Mouse (Mus musculus) heart, embryonic 16.5 days (tissue): ENCODE data around the gene Klk8. TPM values are rescaled to one million over a fixed set of nuclear protein-coding genes. Genes with fewer than 3 reads are reported as not detected.

ENCODE experiments used
- ATAC-seq: fragments of 200-750 bp; cut with Nextera tagmentation; replicated peaks from 2 replicates; pipeline ENCODE4 v1.8.0; 2017; ENCODE audit warnings: moderate number of reproducible peaks; ENCODE audit not compliant: insufficient read depth, low FRiP score; ENCODE audit errors: extremely low read depth
- H3K27ac ChIP-seq: fragments of 300-500 bp; sonication (generic); 2 replicates; pipeline ENCODE4 v1.5.1; 2014; ENCODE audit warnings: mild to moderate bottlenecking, low read length, control low read depth, moderate library complexity
- H3K27me3 ChIP-seq: fragments of 300-500 bp; sonication (generic); 2 replicates; pipeline ENCODE4 v1.6.1; 2014; ENCODE audit warnings: low read length, mixed read lengths; ENCODE audit not compliant: control insufficient read depth, insufficient read depth
- H3K36me3 ChIP-seq: fragments of 300-500 bp; sonication (generic); 2 replicates; pipeline ENCODE4 v1.6.1; 2014; ENCODE audit not compliant: control insufficient read depth, insufficient read depth
- H3K4me1 ChIP-seq: fragments of 300-500 bp; sonication (generic); 2 replicates; pipeline ENCODE4 v1.6.1; 2014; ENCODE audit warnings: low read length, mixed read lengths; ENCODE audit not compliant: control insufficient read depth, insufficient read depth
- H3K4me2 ChIP-seq: fragments of 300-500 bp; sonication (generic); 2 replicates; pipeline ENCODE4 v1.6.1; 2014; ENCODE audit warnings: low read depth, mild to moderate bottlenecking, control low read depth, low read length
- H3K4me3 ChIP-seq: fragments of 300-500 bp; sonication (generic); 2 replicates; pipeline ENCODE4 v1.5.1; 2014; ENCODE audit warnings: mild to moderate bottlenecking, control low read depth, low read length
- H3K9ac ChIP-seq: fragments of 300-500 bp; sonication (generic); 2 replicates; pipeline ENCODE4 v1.6.1; 2014; ENCODE audit warnings: low read length, control low read depth
- H3K9me3 ChIP-seq: fragments of 300-500 bp; sonication (generic); replicated peaks from 2 replicates; pipeline ENCODE4 v1.6.1; 2016; ENCODE audit warnings: low read length; ENCODE audit not compliant: control insufficient read depth
- WGBS: fragments of 180-500 bp; shearing (Covaris S2); extraction: QIAGEN DNeasy Blood & Tissue Kit; methylation state at CpG from one replicate; pipeline ENCODE4 v1.1.7; 2014; 5-methylcytosine and 5-hydroxymethylcytosine counted together
- polyA plus RNA-seq: library from polyadenylated mRNA; unstranded; fragments of >200 nt; fragmentation: Nextera tagmentation; extraction: Ambion mirVana; gene quantifications from 2 replicates; pipeline ENCODE4 v1.2.1, GENCODE M21; 2015

The Klk8 gene
- polyA plus RNA-seq, 1 experiment from 2014 or later, result 22.1 TPM

DNA sequence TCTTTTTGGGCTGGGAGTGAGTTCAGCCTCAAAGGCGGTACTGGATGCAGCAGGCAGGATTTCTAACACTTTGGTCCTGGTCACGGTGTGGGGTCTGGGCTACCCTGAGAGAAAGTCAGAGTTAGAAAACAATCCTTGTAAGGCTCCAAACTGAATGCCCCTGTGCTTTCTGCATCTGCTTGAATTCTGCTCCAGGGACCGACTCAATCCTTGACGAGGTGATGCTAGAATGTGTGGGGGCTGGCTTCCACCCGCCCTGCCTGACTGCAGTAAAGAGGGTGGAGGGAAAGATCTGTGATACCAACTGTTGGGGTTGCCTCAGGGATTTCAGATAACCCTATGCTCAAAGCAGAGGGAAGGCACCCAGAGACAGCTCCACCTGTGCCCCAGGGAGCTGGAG lies 13.6 kb downstream of the Klk8 start, which contains the start of gene Klk7:
TSS of gene Klk7 (plus strand) at position 301 of the 400 bp plus-strand sequence.
- Histone ChIP-seq H3K4me2 (no peak within 1 kb of the TSS), H3K9me3 (no peaks in the 10 kb centered on the region), H3K27ac (no peak within 1 kb of the TSS), H3K36me3 (no peaks in the 10 kb centered on the region), H3K4me3 (no peak within 1 kb of the TSS), H3K9ac (no peak within 1 kb of the TSS), H3K4me1 (no peaks in the 10 kb centered on the region), H3K27me3 (no peaks in the 10 kb centered on the region)
- ATAC-seq, result no peak
- WGBS, result 38% methylated on average over 5 of the region's 5 CpGs

DNA sequence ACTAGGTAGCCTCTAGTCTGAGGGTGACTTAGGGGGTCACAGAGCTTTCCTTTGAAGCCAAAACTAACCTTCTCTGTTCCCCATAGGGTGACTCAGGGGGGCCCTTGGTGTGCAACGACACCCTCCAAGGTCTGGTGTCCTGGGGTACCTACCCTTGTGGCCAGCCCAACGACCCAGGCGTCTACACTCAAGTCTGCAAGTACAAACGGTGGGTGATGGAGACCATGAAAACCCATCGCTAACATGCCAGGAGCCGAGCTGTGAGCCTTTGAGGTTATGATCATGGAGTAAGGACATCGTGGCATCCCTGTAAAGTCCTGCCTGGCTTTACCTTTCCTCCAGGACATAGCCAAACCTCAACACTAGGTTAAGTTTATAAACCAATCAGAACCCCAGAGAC lies 17.8 kb downstream of the Klk8 start:
- Histone ChIP-seq H3K4me1 (no peaks in the 10 kb centered on the region), H3K27ac (no peak overlapping the region), H3K9ac (no peak overlapping the region), H3K36me3 (no peaks in the 10 kb centered on the region), H3K9me3 (no peaks in the 10 kb centered on the region), H3K27me3 (no peaks in the 10 kb centered on the region), H3K4me2 (no peak overlapping the region), H3K4me3 (no peak overlapping the region)
- no peak for ATAC-seq
- WGBS, result 80% methylated on average over 7 of the region's 7 CpGs

DNA sequence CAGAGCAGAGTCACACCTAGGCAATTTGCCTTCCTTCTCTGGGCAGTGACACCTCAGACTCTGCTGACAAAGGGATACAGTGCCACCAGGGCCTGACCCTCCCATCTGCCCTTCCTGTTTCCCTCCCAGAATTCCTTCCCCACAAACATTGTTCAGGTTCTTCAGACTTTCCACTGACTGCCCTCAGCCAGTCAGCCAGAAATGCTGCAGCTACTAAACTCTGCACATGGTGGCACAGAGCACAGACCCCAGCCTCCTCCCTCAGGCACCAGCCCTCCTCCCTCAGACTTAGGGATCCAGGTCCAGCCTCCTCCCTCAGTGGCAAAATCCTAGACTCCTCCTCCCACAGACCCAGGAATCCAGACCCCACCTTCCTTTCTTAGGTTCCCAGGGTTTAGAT lies 19.4 kb downstream of the Klk8 start:
- Histone ChIP-seq H3K36me3 (no peaks in the 10 kb centered on the region), H3K4me1 (no peaks in the 10 kb centered on the region), H3K9me3 (no peaks in the 10 kb centered on the region), H3K9ac (no peak overlapping the region), H3K27me3 (no peaks in the 10 kb centered on the region), H3K4me2 (no peak overlapping the region), H3K27ac (no peak overlapping the region), H3K4me3 (no peak overlapping the region)
- no peak for ATAC-seq

DNA sequence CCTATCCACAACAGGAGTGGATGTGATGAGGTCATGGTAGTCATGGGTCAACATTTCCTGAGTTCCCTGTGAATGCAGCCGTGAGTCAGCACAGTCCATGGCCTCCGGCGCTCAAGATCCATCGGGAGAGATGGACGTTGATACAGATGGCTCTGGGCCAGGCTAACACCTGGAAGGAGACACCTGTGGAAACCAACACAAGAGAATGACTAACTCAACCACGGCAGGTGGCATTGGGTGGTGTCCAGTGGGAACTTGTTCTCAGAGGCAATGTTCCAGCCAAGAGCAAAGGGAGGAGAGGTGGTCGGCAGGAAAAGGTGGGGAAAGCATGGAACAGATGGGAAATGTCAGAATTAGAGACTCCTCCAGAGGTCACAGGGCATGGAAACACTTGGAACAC lies 24.2 kb downstream of the Klk8 start:
- H3K4me3 ChIP-seq, result no peak overlapping the region
- H3K4me1 ChIP-seq, result no peaks in the 10 kb centered on the region
- WGBS, result 81% methylated on average over 7 of the region's 7 CpGs
- H3K9me3 ChIP-seq, result no peaks in the 10 kb centered on the region
- no peak overlapping the region for H3K27ac ChIP-seq
- ATAC-seq, result no peak
- H3K27me3 ChIP-seq, result no peaks in the 10 kb centered on the region
- H3K4me2 ChIP-seq, result no peak overlapping the region
- H3K36me3 ChIP-seq, result no peaks in the 10 kb centered on the region
- H3K9ac ChIP-seq, result no peak overlapping the region

DNA sequence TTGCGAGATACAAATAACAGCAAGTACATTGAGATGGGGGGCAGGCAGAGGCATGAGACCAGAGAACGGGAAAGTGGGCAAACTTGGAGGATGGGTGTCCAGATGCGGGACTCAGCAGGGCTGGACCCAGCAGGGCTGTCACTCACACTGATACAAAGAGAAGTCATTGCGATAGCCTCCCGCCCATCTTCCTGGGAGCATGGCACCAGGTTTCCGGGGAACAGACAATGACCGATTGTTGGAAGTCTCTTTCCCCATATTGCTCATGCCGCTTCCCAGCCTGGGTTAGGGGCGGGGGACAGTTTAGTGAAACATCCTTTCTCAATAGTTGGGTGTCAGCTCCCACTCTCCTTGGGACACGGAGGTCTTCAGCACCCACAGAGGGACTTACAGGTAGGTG lies 26.8 kb downstream of the Klk8 start, which contains the start of gene Klk6:
TSS of gene Klk6 (plus strand) at position 301 of the 400 bp plus-strand sequence.
- 71% methylated on average over 10 of the region's 10 CpGs for WGBS
- Histone ChIP-seq H3K9me3 (no peaks in the 10 kb centered on the region), H3K4me3 (no peak within 1 kb of the TSS), H3K9ac (no peak within 1 kb of the TSS), H3K4me2 (no peak within 1 kb of the TSS), H3K36me3 (no peaks in the 10 kb centered on the region), H3K27ac (no peak within 1 kb of the TSS), H3K27me3 (no peaks in the 10 kb centered on the region), H3K4me1 (no peaks in the 10 kb centered on the region)
- ATAC-seq, result no peak

DNA sequence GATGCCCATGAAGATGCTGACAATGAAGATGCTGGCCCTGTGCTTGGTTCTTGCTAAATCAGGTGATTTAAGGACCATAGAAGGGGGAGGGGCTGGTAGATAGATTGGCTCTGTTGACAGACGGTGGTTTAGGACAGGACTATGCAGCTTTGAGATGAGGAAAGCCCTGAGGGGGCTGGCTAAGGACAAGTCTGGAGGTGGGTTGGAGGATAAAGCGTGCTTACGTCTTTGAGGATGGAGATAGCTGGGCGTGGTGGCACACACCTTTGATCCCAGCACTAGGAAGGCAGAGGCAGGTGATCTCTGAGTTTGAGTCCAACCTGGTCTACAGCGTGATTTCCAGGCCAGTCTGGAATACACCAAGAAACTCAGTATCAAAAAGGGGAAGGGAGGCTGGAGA lies 28.7 kb downstream of the Klk8 start:
- no peak overlapping the region for H3K27ac ChIP-seq
- H3K4me1 ChIP-seq, result no peaks in the 10 kb centered on the region
- no peaks in the 10 kb centered on the region for H3K36me3 ChIP-seq
- 86% methylated on average over 5 of the region's 5 CpGs for WGBS
- ATAC-seq, result no peak
- H3K27me3 ChIP-seq, result no peaks in the 10 kb centered on the region
- no peak overlapping the region for H3K9ac ChIP-seq
- H3K4me2 ChIP-seq, result no peak overlapping the region
- H3K9me3 ChIP-seq, result no peaks in the 10 kb centered on the region
- H3K4me3 ChIP-seq, result no peak overlapping the region

DNA sequence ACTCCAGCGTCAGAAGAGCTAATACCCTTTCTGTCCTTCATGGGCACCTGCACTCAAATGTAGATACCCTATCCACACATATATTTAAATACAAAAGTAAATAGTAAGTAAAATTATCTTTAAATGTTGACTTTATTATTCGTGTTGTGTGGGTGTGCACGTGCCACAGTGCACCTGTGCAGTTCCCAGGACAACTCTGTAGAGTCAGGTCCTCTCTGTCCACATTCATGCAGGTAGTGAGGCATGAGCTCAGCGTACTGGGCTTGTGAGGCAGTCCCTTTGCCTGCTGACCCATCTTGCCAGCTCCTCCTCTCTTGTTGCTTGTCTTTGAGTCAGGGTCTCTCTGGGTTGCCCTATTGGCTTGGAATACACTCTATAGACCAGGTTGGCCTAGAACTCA lies 30.3 kb downstream of the Klk8 start:
- H3K27me3 ChIP-seq, result no peaks in the 10 kb centered on the region
- H3K9me3 ChIP-seq, result no peaks in the 10 kb centered on the region
- WGBS, result 76% methylated on average over 4 of the region's 4 CpGs
- no peak overlapping the region for H3K9ac ChIP-seq
- no peak overlapping the region for H3K27ac ChIP-seq
- ATAC-seq, result no peak
- H3K4me1 ChIP-seq, result no peaks in the 10 kb centered on the region
- no peak overlapping the region for H3K4me2 ChIP-seq
- no peak overlapping the region for H3K4me3 ChIP-seq
- no peaks in the 10 kb centered on the region for H3K36me3 ChIP-seq

DNA sequence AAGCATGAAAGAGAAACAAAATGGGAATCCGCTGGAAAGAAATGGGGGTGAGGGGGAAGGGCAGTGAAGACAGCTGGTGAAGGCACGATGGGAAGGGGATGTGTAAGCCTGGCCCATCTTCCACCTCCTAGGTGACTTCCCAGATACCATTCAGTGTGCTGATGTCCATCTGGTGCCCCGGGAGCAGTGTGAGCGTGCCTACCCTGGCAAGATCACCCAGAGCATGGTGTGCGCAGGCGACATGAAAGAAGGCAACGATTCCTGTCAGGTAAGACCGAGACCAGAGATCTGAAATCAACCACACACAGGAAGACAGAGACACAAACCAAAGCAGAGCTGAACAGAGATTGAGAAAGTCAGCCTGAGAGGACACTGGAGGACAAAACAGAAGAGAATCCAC lies 31.6 kb downstream of the Klk8 start:
- Histone ChIP-seq H3K27ac (no peak overlapping the region), H3K36me3 (no peaks in the 10 kb centered on the region), H3K4me2 (no peak overlapping the region), H3K9ac (no peak overlapping the region), H3K27me3 (no peaks in the 10 kb centered on the region), H3K4me3 (no peak overlapping the region), H3K4me1 (no peaks in the 10 kb centered on the region), H3K9me3 (no peaks in the 10 kb centered on the region)
- 79% methylated on average over 8 of the region's 8 CpGs for WGBS
- ATAC-seq, result no peak

DNA sequence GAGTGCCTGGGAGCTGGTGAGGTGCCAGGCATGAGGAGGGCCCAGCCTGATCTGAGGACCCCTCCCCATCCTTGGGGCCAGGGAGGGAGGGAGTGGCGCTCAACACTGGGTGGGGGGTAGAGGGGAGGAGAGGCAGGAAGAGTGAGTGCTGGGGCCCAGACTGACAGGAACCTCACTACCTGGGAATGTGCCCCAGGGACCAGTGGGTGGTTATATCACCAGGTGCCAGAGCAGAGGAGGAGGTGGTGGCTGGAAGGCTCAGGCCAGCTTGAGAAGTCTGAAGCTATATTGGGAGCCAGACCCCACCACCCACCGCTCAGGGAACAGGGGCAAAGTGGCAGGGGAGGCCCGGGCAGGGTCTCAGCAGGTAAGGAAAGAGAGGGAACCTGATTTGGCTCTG lies 44.3 kb downstream of the Klk8 start, which contains the start of gene Klk5:
TSS of gene Klk5 (plus strand) at position 271 of the 400 bp plus-strand sequence.
- no peaks in the 10 kb centered on the region for H3K4me1 ChIP-seq
- H3K27ac ChIP-seq, result no peak within 1 kb of the TSS
- H3K4me2 ChIP-seq, result no peak within 1 kb of the TSS
- H3K4me3 ChIP-seq, result no peak within 1 kb of the TSS
- H3K27me3 ChIP-seq, result no peaks in the 10 kb centered on the region
- WGBS, result 47% methylated on average over 3 of the region's 3 CpGs
- H3K9me3 ChIP-seq, result no peaks in the 10 kb centered on the region
- H3K36me3 ChIP-seq, result no peaks in the 10 kb centered on the region
- no peak within 1 kb of the TSS for H3K9ac ChIP-seq
- ATAC-seq, result no peak

DNA sequence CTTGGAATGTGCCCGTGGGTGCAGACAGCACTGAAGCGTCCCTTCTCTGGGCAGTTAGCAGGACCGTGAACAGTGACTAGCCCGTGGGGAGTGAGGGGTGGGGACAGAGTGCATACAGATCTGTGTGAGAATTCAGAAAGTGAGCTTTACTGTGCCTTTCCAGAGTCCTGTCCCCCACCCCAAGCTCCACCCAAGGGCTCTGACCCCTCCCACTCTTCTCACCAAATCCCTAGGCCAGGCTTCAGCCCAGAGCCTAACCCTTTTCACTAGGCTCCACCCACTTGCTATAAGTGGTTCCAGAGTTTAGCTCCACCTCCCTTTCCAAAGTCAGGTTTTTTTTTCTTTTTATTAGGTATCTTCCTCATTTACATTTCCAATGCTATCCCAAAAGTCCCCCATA lies 46.4 kb downstream of the Klk8 start:
- Histone ChIP-seq H3K4me3 (no peak overlapping the region), H3K36me3 (no peaks in the 10 kb centered on the region), H3K4me2 (no peak overlapping the region), H3K4me1 (no peaks in the 10 kb centered on the region), H3K27ac (no peak overlapping the region), H3K9ac (no peak overlapping the region), H3K9me3 (no peaks in the 10 kb centered on the region), H3K27me3 (no peaks in the 10 kb centered on the region)
- 81% methylated on average over 4 of the region's 4 CpGs for WGBS
- no peak for ATAC-seq
